Mouse (Mus musculus) yolk sac, embryonic 10.5 days (tissue): ENCODE results near the gene Lrrc4.

Source experiments
- DNase-seq: peaks from one replicate; pipeline ENCODE4 v3.0.0-alpha.2; 2017; ENCODE audit warnings: low spot score

The Lrrc4 gene

GRCm38 (mm10) chr6:28767891-28768481 lies 63.6 kb downstream of the Lrrc4 start:
- DNase-seq, result no peak

GRCm38 (mm10) chr6:28766622-28767021 lies 64.9 kb downstream of the Lrrc4 start:
- no peak for DNase-seq

- DNase-seq, result no peak
Measured at GRCm38 (mm10) chr6:28762132-28762775, 69.3 kb downstream of the Lrrc4 start.

- DNase-seq, result no peak
Measured at GRCm38 (mm10) chr6:28761728-28762127, 69.8 kb downstream of the Lrrc4 start.

GRCm38 (mm10) chr6:28758293-28758692 lies 73.3 kb downstream of the Lrrc4 start:
- DNase-seq, result no peak

- DNase-seq, result no peak
Measured at GRCm38 (mm10) chr6:28756306-28757018, 75.1 kb downstream of the Lrrc4 start.

GRCm38 (mm10) chr6:28754127-28754898 lies 77.2 kb downstream of the Lrrc4 start:
- DNase-seq, result no peak

- no peak for DNase-seq
Measured at GRCm38 (mm10) chr6:28753681-28754080, 77.9 kb downstream of the Lrrc4 start.

- DNase-seq, result no peak
Measured at GRCm38 (mm10) chr6:28753217-28753616, 78.3 kb downstream of the Lrrc4 start.

- DNase-seq, result no peak
Measured at GRCm38 (mm10) chr6:28751186-28751585, 80.4 kb downstream of the Lrrc4 start.

GRCm38 (mm10) chr6:28749224-28749623 lies 82.3 kb downstream of the Lrrc4 start:
- no peak for DNase-seq

- peak; percentile 43 for DNase-seq
Measured at GRCm38 (mm10) chr6:28747931-28748670, 83.4 kb downstream of the Lrrc4 start.

GRCm38 (mm10) chr6:28747025-28747424 lies 84.5 kb downstream of the Lrrc4 start:
- no peak for DNase-seq

GRCm38 (mm10) chr6:28745864-28746263 lies 85.7 kb downstream of the Lrrc4 start:
- no peak for DNase-seq

GRCm38 (mm10) chr6:28743586-28743985 lies 88.0 kb downstream of the Lrrc4 start:
- DNase-seq, result no peak

- DNase-seq, result peak; percentile 59
Measured at GRCm38 (mm10) chr6:28737601-28738000, 93.9 kb downstream of the Lrrc4 start.

GRCm38 (mm10) chr6:28736665-28737064 lies 94.9 kb downstream of the Lrrc4 start:
- DNase-seq, result no peak

- no peak for DNase-seq
Measured at GRCm38 (mm10) chr6:28735116-28735515, 96.4 kb downstream of the Lrrc4 start.

GRCm38 (mm10) chr6:28733884-28734647 lies 97.5 kb downstream of the Lrrc4 start:
- no peak for DNase-seq

GRCm38 (mm10) chr6:28731246-28731645 lies 100.3 kb downstream of the Lrrc4 start:
- DNase-seq, result no peak

- no peak for DNase-seq
Measured at GRCm38 (mm10) chr6:28729649-28730048, 101.9 kb downstream of the Lrrc4 start.
